Mouse (Mus musculus): ENCODE results near the gene Acsl5. TPM values are rescaled to one million over a fixed set of nuclear protein-coding genes. Genes with fewer than 3 reads are reported as not detected.
A peak's percentile ranks its signal among the peaks of the same experiment; 100 is the strongest.

The Acsl5 gene
- polyA plus RNA-seq, 1 experiment from 2014 or later: 110 TPM

DNA sequence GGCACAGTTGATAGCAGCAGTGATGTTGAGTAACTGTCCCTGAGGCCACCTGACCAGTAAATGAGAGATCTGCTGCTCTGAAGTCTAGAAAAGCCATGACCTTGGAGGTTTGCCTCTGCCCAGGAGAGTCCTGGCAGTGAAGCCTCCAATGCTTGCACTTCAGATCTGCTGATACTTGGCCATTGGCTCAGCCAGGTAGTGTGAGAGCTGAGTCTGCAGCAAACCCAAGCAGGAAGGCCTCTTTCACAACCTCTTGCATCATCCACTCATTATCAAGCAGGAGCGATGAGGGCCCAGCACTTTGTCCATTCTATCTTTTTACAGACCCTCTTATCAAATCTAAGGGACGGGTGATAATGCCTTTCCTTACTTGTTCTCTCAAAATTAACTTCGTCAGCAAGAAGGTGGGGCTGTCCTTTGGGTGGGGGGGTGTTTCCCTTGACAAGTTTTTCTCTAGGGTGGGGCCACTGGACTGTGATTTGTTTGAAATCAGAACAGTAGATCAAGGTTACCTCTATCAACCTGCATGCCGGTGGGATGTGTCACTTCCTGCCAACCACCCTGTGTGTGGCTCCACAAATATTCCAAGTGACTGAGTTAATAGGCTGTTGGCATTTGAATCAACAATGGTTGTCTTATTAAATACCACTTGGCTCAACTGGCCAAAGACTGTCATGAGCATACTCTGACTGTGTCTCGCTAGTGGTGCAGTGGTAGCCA is 6.1 kb downstream of the Acsl5 start:
- H3K27me3 ChIP-seq (replicated peaks; ENCODE audit: insufficient read depth, low read length): no peaks in the 10 kb centered on the region
- TF ChIP-seq EP300 (IDR thresholded peaks at IDR 0.05): peak; percentile 82
- TF ChIP-seq CTCF (IDR thresholded peaks at IDR 0.05): no peak
- H3K9ac ChIP-seq (replicated peaks; ENCODE audit: low read depth): no peak overlapping the region
- WGBS: 43% methylated on average over 5 of the region's 5 CpGs
- H3K4me2 ChIP-seq (replicated peaks; ENCODE audit: low read depth, low read length): no peak overlapping the region
- no peak overlapping the region for H3K4me3 ChIP-seq (ENCODE audit: low read depth, low read length)
- no peaks in the 10 kb centered on the region for H3K9me3 ChIP-seq (ENCODE audit: low read length)
- peak; percentile 79 for ATAC-seq
- peaks cover 9% of the 10 kb centered on the region for H3K4me1 ChIP-seq (ENCODE audit: insufficient read depth, low read depth, low read length)
- no peaks in the 10 kb centered on the region for H3K36me3 ChIP-seq (ENCODE audit: insufficient read depth, low read length)
- peak; percentile 85 for DNase-seq (ENCODE audit: low spot score)
- H3K27ac ChIP-seq (ENCODE audit: low read length): peak overlapping the region; percentile 55; the same call in 1 of the 2 replicates

DNA sequence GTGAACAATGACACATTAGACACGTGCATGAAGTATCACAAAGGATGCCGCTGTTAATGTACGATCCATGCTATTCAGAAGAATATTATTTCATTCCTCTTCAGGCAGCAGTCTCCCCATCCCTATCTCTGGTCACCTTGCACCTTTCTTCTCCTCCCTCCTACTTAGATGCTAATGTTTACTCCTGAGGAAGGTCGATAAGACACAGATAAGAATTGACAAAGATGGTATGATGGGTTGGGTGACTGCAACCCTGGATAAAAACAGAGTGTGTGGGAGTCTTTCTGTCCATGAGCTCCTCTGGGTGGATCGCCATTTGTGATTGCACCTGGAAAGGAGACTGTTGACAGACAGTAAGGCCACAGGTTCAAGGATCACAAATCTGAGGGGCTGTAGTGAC is 6.8 kb downstream of the Acsl5 start:
- Histone ChIP-seq H3K4me3 (ENCODE audit: low read depth, low read length) (no peak overlapping the region), H3K4me1 (ENCODE audit: insufficient read depth, low read depth, low read length) (peaks cover 9% of the 10 kb centered on the region), H3K4me2 (replicated peaks; ENCODE audit: low read depth, low read length) (no peak overlapping the region), H3K27me3 (replicated peaks; ENCODE audit: insufficient read depth, low read length) (no peaks in the 10 kb centered on the region), H3K27ac (ENCODE audit: low read length) (no peak overlapping the region), H3K36me3 (ENCODE audit: insufficient read depth, low read length) (no peaks in the 10 kb centered on the region), H3K9ac (replicated peaks; ENCODE audit: low read depth) (no peak overlapping the region), H3K9me3 (ENCODE audit: low read length) (no peaks in the 10 kb centered on the region)
- no peak for DNase-seq (ENCODE audit: low spot score)
- WGBS: 69% methylated on average over 5 of the region's 5 CpGs
- ATAC-seq: no peak
- TF ChIP-seq CTCF (IDR thresholded peaks at IDR 0.05) (no peak), EP300 (IDR thresholded peaks at IDR 0.05) (no peak)

- Histone ChIP-seq H3K9ac (replicated peaks; ENCODE audit: low read depth) (no peak overlapping the region), H3K9me3 (ENCODE audit: low read length) (no peaks in the 10 kb centered on the region), H3K4me1 (ENCODE audit: insufficient read depth, low read depth, low read length) (no peaks in the 10 kb centered on the region), H3K36me3 (ENCODE audit: insufficient read depth, low read length) (no peaks in the 10 kb centered on the region), H3K27me3 (replicated peaks; ENCODE audit: insufficient read depth, low read length) (no peaks in the 10 kb centered on the region), H3K4me3 (ENCODE audit: low read depth, low read length) (no peak overlapping the region), H3K27ac (ENCODE audit: low read length) (no peak overlapping the region), H3K4me2 (replicated peaks; ENCODE audit: low read depth, low read length) (no peak overlapping the region)
- 40% methylated on average over 12 of the region's 12 CpGs for WGBS
- no peak for ATAC-seq
- TF ChIP-seq EP300 (IDR thresholded peaks at IDR 0.05) (no peak), CTCF (IDR thresholded peaks at IDR 0.05) (no peak)
- DNase-seq (ENCODE audit: low spot score): no peak
These were observed 8.8 kb downstream of the Acsl5 start for GRCm38 (mm10) chr19:55260389-55261184.

DNA sequence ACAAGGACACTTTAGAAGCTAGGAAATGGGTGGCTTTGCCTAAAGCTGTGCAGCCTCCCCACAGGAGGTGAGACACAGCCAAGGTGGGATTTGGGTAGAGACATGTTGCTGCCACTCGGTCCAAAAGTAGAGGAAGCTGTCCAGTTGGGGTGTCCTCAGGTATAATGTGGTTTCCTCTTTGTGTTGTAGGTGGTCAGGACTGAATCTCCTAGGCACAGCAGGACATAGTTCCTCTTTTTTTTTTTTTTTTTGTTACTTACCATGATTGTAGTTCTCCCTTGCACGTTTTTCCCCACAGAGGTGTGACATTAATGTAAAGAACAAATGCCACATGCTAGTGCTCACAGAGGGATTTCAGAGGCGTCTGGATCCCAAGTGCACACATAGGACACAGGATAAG is 13.5 kb downstream of the Acsl5 start:
- TF ChIP-seq EP300 (IDR thresholded peaks at IDR 0.05): no peak
- TF ChIP-seq CTCF (IDR thresholded peaks at IDR 0.05): no peak

GRCm38 (mm10) chr19:55266786-55267185 is 15.0 kb downstream of the Acsl5 start:
- no peaks in the 10 kb centered on the region for H3K27me3 ChIP-seq (replicated peaks; ENCODE audit: insufficient read depth, low read length)
- DNase-seq (ENCODE audit: low spot score) (no peak), ATAC-seq (no peak)
- H3K9me3 ChIP-seq (ENCODE audit: low read length): no peaks in the 10 kb centered on the region
- no peaks in the 10 kb centered on the region for H3K36me3 ChIP-seq (ENCODE audit: insufficient read depth, low read length)
- no peak overlapping the region for H3K4me2 ChIP-seq (replicated peaks; ENCODE audit: low read depth, low read length)
- TF ChIP-seq CTCF (IDR thresholded peaks at IDR 0.05) (no peak), EP300 (IDR thresholded peaks at IDR 0.05) (no peak)
- no peak overlapping the region for H3K4me3 ChIP-seq (ENCODE audit: low read depth, low read length)
- peaks cover 10% of the 10 kb centered on the region; the same call in 1 of the 2 replicates for H3K4me1 ChIP-seq (ENCODE audit: insufficient read depth, low read depth, low read length)
- no peak overlapping the region for H3K9ac ChIP-seq (replicated peaks; ENCODE audit: low read depth)
- H3K27ac ChIP-seq (ENCODE audit: low read length): no peak overlapping the region
- 57% methylated on average over 3 of the region's 3 CpGs for WGBS

More for the DNA sequence above, 13.5 kb downstream of the Acsl5 start:
- 64% methylated on average over 3 of the region's 3 CpGs for WGBS
- H3K4me2 ChIP-seq (replicated peaks; ENCODE audit: low read depth, low read length): no peak overlapping the region
- no peaks in the 10 kb centered on the region for H3K9me3 ChIP-seq (ENCODE audit: low read length)
- H3K9ac ChIP-seq (replicated peaks; ENCODE audit: low read depth): no peak overlapping the region
- no peaks in the 10 kb centered on the region for H3K27me3 ChIP-seq (replicated peaks; ENCODE audit: insufficient read depth, low read length)
- peaks cover 4% of the 10 kb centered on the region; the same call in 1 of the 2 replicates for H3K4me1 ChIP-seq (ENCODE audit: insufficient read depth, low read depth, low read length)
- no peaks in the 10 kb centered on the region for H3K36me3 ChIP-seq (ENCODE audit: insufficient read depth, low read length)
- DNase-seq (ENCODE audit: low spot score): no peak
- no peak overlapping the region; the same call in 1 of the 2 replicates for H3K27ac ChIP-seq (ENCODE audit: low read length)
- H3K4me3 ChIP-seq (ENCODE audit: low read depth, low read length): no peak overlapping the region
- no peak for ATAC-seq

DNA sequence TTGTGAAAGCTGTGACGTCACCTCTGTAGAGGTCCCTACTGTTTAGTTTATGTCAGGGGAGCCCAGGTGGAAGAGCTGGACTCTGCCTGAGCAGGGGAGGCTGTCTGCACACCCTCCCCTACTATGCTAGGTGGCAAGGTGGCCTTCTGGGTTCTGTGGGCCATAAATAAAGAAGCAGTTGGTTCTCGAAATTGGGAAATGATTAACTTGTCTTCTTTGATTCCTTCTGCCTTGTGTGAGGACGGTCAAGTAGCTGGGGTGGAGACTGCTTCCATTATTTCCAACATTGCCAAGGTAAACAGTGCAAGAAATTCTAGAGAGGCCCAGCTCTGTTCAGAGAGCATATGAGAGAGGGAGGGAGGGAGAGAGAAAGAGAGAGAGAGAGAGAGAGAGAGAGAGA is 16.4 kb downstream of the Acsl5 start:
- WGBS: 39% methylated on average over 3 of the region's 3 CpGs
- no peak overlapping the region for H3K9ac ChIP-seq (replicated peaks; ENCODE audit: low read depth)
- ATAC-seq: peak; percentile 78
- no peaks in the 10 kb centered on the region for H3K9me3 ChIP-seq (ENCODE audit: low read length)
- no peaks in the 10 kb centered on the region for H3K27me3 ChIP-seq (replicated peaks; ENCODE audit: insufficient read depth, low read length)
- no peaks in the 10 kb centered on the region for H3K36me3 ChIP-seq (ENCODE audit: insufficient read depth, low read length)
- TF ChIP-seq EP300 (IDR thresholded peaks at IDR 0.05) (no peak), CTCF (IDR thresholded peaks at IDR 0.05) (no peak)
- DNase-seq (ENCODE audit: low spot score): peak; percentile 79
- no peak overlapping the region for H3K4me3 ChIP-seq (ENCODE audit: low read depth, low read length)
- no peak overlapping the region for H3K4me2 ChIP-seq (replicated peaks; ENCODE audit: low read depth, low read length)
- peak overlapping the region; percentile 65 for H3K27ac ChIP-seq (ENCODE audit: low read length)
- H3K4me1 ChIP-seq (ENCODE audit: insufficient read depth, low read depth, low read length): peaks cover 10% of the 10 kb centered on the region; the same call in 1 of the 2 replicates
